Mouse (Mus musculus): Measurements from ENCODE around the gene Taf3. TPM values are rescaled to one million over a fixed set of nuclear protein-coding genes. Genes with fewer than 3 reads are reported as not detected.
A peak's percentile ranks its signal among the peaks of the same experiment; 100 is the strongest.

Gene Taf3
- total RNA-seq, 2 experiments from 2014 or later = 14.8 to 15.7 TPM

GRCm38 (mm10) chr2:9894836-9895593 lies 153.4 kb downstream of the Taf3 start:
- intact Hi-C loops (cut with DNase I) = loop anchor here (2.0 kb wide), 1 partner anchor 18 kb away; no protein-coding TSS in a partner anchor
- TF ChIP-seq CTCF (IDR thresholded peaks at IDR 0.05) = no peak
- DNase-seq (ENCODE audit: extremely low spot score in 1 of 2, low spot score in 2 of 2) = no peak
- no peak overlapping the region for H3K27ac ChIP-seq
- H3K4me3 ChIP-seq = no peak overlapping the region

- no peak for DNase-seq (ENCODE audit: extremely low spot score in 1 of 2, low spot score in 2 of 2)
- Histone ChIP-seq H3K27ac (no peak overlapping the region), H3K4me3 (no peak overlapping the region)
- TF ChIP-seq CTCF (IDR thresholded peaks at IDR 0.05) = no peak
- intact Hi-C loops (cut with DNase I) = no loop called here
Measured at GRCm38 (mm10) chr2:9893272-9893953, 155.0 kb downstream of the Taf3 start.

GRCm38 (mm10) chr2:9892541-9892940 lies 155.9 kb downstream of the Taf3 start:
- no peak for DNase-seq (ENCODE audit: extremely low spot score in 1 of 2, low spot score in 2 of 2)
- H3K4me3 ChIP-seq = no peak overlapping the region
- H3K27ac ChIP-seq = no peak overlapping the region
- intact Hi-C loops (cut with DNase I) = no loop called here
- TF ChIP-seq CTCF (IDR thresholded peaks at IDR 0.05) = no peak

- Histone ChIP-seq H3K4me3 (no peak overlapping the region), H3K27ac (no peak overlapping the region)
- no peak for TF ChIP-seq CTCF (IDR thresholded peaks at IDR 0.05)
- DNase-seq (ENCODE audit: extremely low spot score in 1 of 2, low spot score in 2 of 2) = no peak
- intact Hi-C loops (cut with DNase I) = no loop called here
Measured at GRCm38 (mm10) chr2:9890906-9891305, 157.5 kb downstream of the Taf3 start.

- Histone ChIP-seq H3K27ac (no peak overlapping the region), H3K4me3 (no peak overlapping the region)
- DNase-seq (ENCODE audit: extremely low spot score in 1 of 2, low spot score in 2 of 2) = no peak
- intact Hi-C loops (cut with DNase I) = no loop called here
- no peak for TF ChIP-seq CTCF (IDR thresholded peaks at IDR 0.05)
Measured at GRCm38 (mm10) chr2:9890251-9890650, 158.1 kb downstream of the Taf3 start.

- Histone ChIP-seq H3K4me3 (no peak within 1 kb of the TSS), H3K27ac (no peak within 1 kb of the TSS)
- TF ChIP-seq CTCF (IDR thresholded peaks at IDR 0.05) = no peak
- intact Hi-C loops (cut with DNase I) = loop anchor here (10.0 kb wide), 1 partner anchor 1215 kb away; no protein-coding TSS in a partner anchor
- no peak for DNase-seq (ENCODE audit: extremely low spot score in 1 of 2, low spot score in 2 of 2)
Measured at GRCm38 (mm10) chr2:9889651-9890183, 158.7 kb downstream of the Taf3 start, which contains the start of gene Gata3. TSS of gene Gata3 (minus strand) at chr2:9890034.

GRCm38 (mm10) chr2:9888913-9889650 lies 159.3 kb downstream of the Taf3 start, which contains the start of gene 9230102O04Rik:
TSS of gene 9230102O04Rik (minus strand) at chr2:9889540.
- no peak within 1 kb of the TSS for H3K4me3 ChIP-seq
- peak; percentile 25 for TF ChIP-seq CTCF (IDR thresholded peaks at IDR 0.05)

GRCm38 (mm10) chr2:9887636-9888035 lies 160.8 kb downstream of the Taf3 start:
- intact Hi-C loops (cut with DNase I) = loop anchor here (10.0 kb wide), 1 partner anchor 1213 kb away; no protein-coding TSS in a partner anchor
- H3K27ac ChIP-seq = no peak overlapping the region
- TF ChIP-seq CTCF (IDR thresholded peaks at IDR 0.05) = no peak
- DNase-seq (ENCODE audit: extremely low spot score in 1 of 2, low spot score in 2 of 2) = no peak
- H3K4me3 ChIP-seq = no peak overlapping the region

More at GRCm38 (mm10) chr2:9888913-9889650, 159.3 kb downstream of the Taf3 start, which contains the start of gene 9230102O04Rik:
- intact Hi-C loops (cut with DNase I) = loop anchor here (10.0 kb wide), 1 partner anchor 1214 kb away; no protein-coding TSS in a partner anchor
- H3K27ac ChIP-seq = no peak within 1 kb of the TSS
- DNase-seq (ENCODE audit: extremely low spot score in 1 of 2, low spot score in 2 of 2) = no peak

GRCm38 (mm10) chr2:9886921-9887610 lies 161.3 kb downstream of the Taf3 start:
- TF ChIP-seq CTCF (IDR thresholded peaks at IDR 0.05) = no peak
- intact Hi-C loops (cut with DNase I) = loop anchor here (10.0 kb wide), 1 partner anchor 1212 kb away; no protein-coding TSS in a partner anchor
- Histone ChIP-seq H3K4me3 (no peak overlapping the region), H3K27ac (no peak overlapping the region)
- DNase-seq (ENCODE audit: extremely low spot score in 1 of 2, low spot score in 2 of 2) = no peak

- H3K4me3 ChIP-seq = no peak overlapping the region
- H3K27ac ChIP-seq = no peak overlapping the region
- DNase-seq (ENCODE audit: extremely low spot score in 1 of 2, low spot score in 2 of 2) = no peak
- intact Hi-C loops (cut with DNase I) = loop anchor here (10.0 kb wide), 1 partner anchor 1211 kb away; no protein-coding TSS in a partner anchor
- no peak for TF ChIP-seq CTCF (IDR thresholded peaks at IDR 0.05)
Measured at GRCm38 (mm10) chr2:9886031-9886430, 162.4 kb downstream of the Taf3 start.

Data from left cerebral cortex, adult 2 months (tissue).